Mouse (Mus musculus) cortical plate, adult 2 months (tissue): ENCODE results near the gene Cstf1.

Experiments
- CTCF ChIP-seq: fragments of 200-500 bp; IDR thresholded peaks from 2 replicates; pipeline ENCODE4 v1.5.1; 2011; ENCODE audit warnings: mild to moderate bottlenecking, control low read depth, low read length; ENCODE audit not compliant: insufficient read depth; ENCODE audit errors: extremely low read depth
- POLR2A ChIP-seq: fragments of 200-500 bp; IDR thresholded peaks from 2 replicates; pipeline ENCODE4 v1.6.1; 2011; ENCODE audit warnings: mild to moderate bottlenecking, low read length, control low read depth; ENCODE audit not compliant: insufficient read depth; ENCODE audit errors: extremely low read depth

DNA sequence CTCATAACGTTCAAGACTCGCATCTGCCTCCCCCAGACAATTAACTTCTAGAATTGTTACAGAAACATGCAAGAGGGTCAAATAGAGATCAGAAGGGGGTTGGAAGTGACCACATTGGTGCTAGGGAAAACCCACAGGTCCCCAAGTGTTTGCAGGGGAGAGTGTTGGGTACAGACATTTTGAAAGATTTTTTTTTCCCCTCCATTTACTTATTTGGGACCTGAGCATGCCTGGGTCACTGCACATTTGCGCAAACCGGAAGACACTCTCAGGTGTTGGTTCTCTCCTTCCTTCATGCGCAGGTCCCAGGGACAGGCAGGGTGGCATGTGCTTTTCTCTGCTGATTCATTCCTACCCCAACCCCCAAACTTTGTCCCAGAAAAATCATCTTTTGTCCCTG, 46.4 kb downstream of the Cstf1 start:
- TF ChIP-seq CTCF (no peak), POLR2A (no peak)
